Mouse (Mus musculus) kidney, postnatal 0 days (tissue): ENCODE results near the gene Lpp. TPM values are rescaled to one million over a fixed set of nuclear protein-coding genes. Genes with fewer than 3 reads are reported as not detected.
A peak's percentile ranks its signal among the peaks of the same experiment; 100 is the strongest.

Experiments used
- ATAC-seq: fragments of 200-750 bp; cut with Nextera tagmentation; replicated peaks from 2 replicates; pipeline ENCODE4 v1.8.0; 2017; ENCODE audit warnings: low read depth, moderate number of reproducible peaks, moderate TSS enrichment, moderate library complexity; ENCODE audit not compliant: low FRiP score
- DNase-seq: peaks from one replicate; pipeline ENCODE4 v3.0.0-alpha.2; 2016; ENCODE audit warnings: low spot score
- H3K27ac ChIP-seq: fragments of 300-500 bp; sonication (generic); 2 replicates; pipeline ENCODE4 v1.5.1; 2014; ENCODE audit warnings: mild to moderate bottlenecking
- H3K27me3 ChIP-seq: fragments of 300-500 bp; sonication (generic); 2 replicates; pipeline ENCODE4 v1.6.1; 2014; ENCODE audit warnings: low read length, mixed read lengths; ENCODE audit not compliant: insufficient read depth
- H3K36me3 ChIP-seq: fragments of 300-500 bp; sonication (generic); 2 replicates; pipeline ENCODE4 v1.6.1; 2014; ENCODE audit warnings: low read length, mixed read lengths; ENCODE audit not compliant: insufficient read depth
- H3K4me1 ChIP-seq: fragments of 300-500 bp; sonication (generic); replicated peaks from 2 replicates; pipeline ENCODE4 v1.6.1; 2014; ENCODE audit warnings: antibody characterized with exemption, low read length, mixed read lengths; ENCODE audit not compliant: insufficient read depth
- H3K4me2 ChIP-seq: fragments of 300-500 bp; sonication (generic); 2 replicates; pipeline ENCODE4 v1.6.1; 2014; ENCODE audit warnings: mild to moderate bottlenecking, low read length, moderate library complexity, mixed read lengths
- H3K4me3 ChIP-seq: fragments of 300-500 bp; sonication (generic); replicated peaks from 2 replicates; pipeline ENCODE4 v1.5.1; 2014; ENCODE audit warnings: low read depth, low read length
- H3K9ac ChIP-seq: fragments of 300-500 bp; sonication (generic); 2 replicates; pipeline ENCODE4 v1.6.1; 2014; ENCODE audit warnings: low read depth, low read length
- H3K9me3 ChIP-seq: fragments of 300-500 bp; sonication (generic); replicated peaks from 2 replicates; pipeline ENCODE4 v1.6.1; 2016; ENCODE audit warnings: low read length, inconsistent platforms, mixed read lengths
- CTCF ChIP-seq: IDR thresholded peaks from 2 replicates; pipeline ENCODE4 v1.5.1; 2016; ENCODE audit warnings: antibody characterized with exemption, low read depth, mild to moderate bottlenecking, moderate library complexity
- WGBS: fragments of 180-500 bp; shearing (Covaris S2); extraction: QIAGEN DNeasy Blood & Tissue Kit; methylation state at CpG from one replicate; pipeline ENCODE4 v1.1.7; 2014; 5-methylcytosine and 5-hydroxymethylcytosine counted together
- polyA plus RNA-seq: library from polyadenylated mRNA; unstranded; fragments of >200 nt; fragmentation: Nextera tagmentation; extraction: Ambion mirVana; gene quantifications from 2 replicates; pipeline ENCODE4 v1.2.1, GENCODE M21; 2015

The Lpp gene
- polyA plus RNA-seq, 1 experiment from 2014 or later = 32.9 TPM

- H3K27me3 ChIP-seq = no peaks in the 10 kb centered on the region
These were observed 236.2 kb downstream of the Lpp start for GRCm38 (mm10) chr16:24629218-24630172.

GRCm38 (mm10) chr16:24635381-24635919 is 242.1 kb downstream of the Lpp start:
- DNase-seq (no peak), ATAC-seq (no peak)
- H3K4me1 ChIP-seq = no peaks in the 10 kb centered on the region
- 94% methylated on average over 7 of the region's 7 CpGs for WGBS
- H3K27me3 ChIP-seq = no peaks in the 10 kb centered on the region
- H3K36me3 ChIP-seq = no peaks in the 10 kb centered on the region
- no peaks in the 10 kb centered on the region for H3K9me3 ChIP-seq
- no peak overlapping the region for H3K4me3 ChIP-seq
- H3K27ac ChIP-seq = no peak overlapping the region
- no peak overlapping the region for H3K9ac ChIP-seq
- H3K4me2 ChIP-seq = no peak overlapping the region
- no peak for TF ChIP-seq CTCF

More at GRCm38 (mm10) chr16:24629218-24630172, 236.2 kb downstream of the Lpp start:
- ATAC-seq (no peak), DNase-seq (no peak)
- TF ChIP-seq CTCF = no peak
- no peak overlapping the region for H3K9ac ChIP-seq
- H3K27ac ChIP-seq = no peak overlapping the region
- 75% methylated on average over 12 of the region's 12 CpGs for WGBS
- no peak overlapping the region for H3K4me2 ChIP-seq
- H3K4me3 ChIP-seq = no peak overlapping the region
- H3K4me1 ChIP-seq = 0 out of 2 replicates have a peak, but pooled peaks cover 4% of the 10 kb centered on the region
- H3K36me3 ChIP-seq = no peaks in the 10 kb centered on the region
- no peaks in the 10 kb centered on the region for H3K9me3 ChIP-seq

GRCm38 (mm10) chr16:24636894-24637293 is 243.6 kb downstream of the Lpp start:
- Histone ChIP-seq H3K27me3 (no peaks in the 10 kb centered on the region), H3K4me1 (no peaks in the 10 kb centered on the region), H3K36me3 (no peaks in the 10 kb centered on the region), H3K9me3 (no peaks in the 10 kb centered on the region), H3K9ac (no peak overlapping the region), H3K27ac (no peak overlapping the region), H3K4me3 (no peak overlapping the region), H3K4me2 (no peak overlapping the region)
- WGBS = 89% methylated on average over 2 of the region's 2 CpGs
- no peak for DNase-seq
- no peak for ATAC-seq
- no peak for TF ChIP-seq CTCF

GRCm38 (mm10) chr16:24641003-24641797 is 247.9 kb downstream of the Lpp start:
- no peaks in the 10 kb centered on the region for H3K9me3 ChIP-seq
- H3K36me3 ChIP-seq = no peaks in the 10 kb centered on the region
- ATAC-seq = no peak
- peaks cover 6% of the 10 kb centered on the region; the same call in 1 of the 2 replicates for H3K4me1 ChIP-seq
- WGBS = 85% methylated on average over 9 of the region's 9 CpGs
- no peak overlapping the region for H3K27ac ChIP-seq
- H3K9ac ChIP-seq = no peak overlapping the region
- TF ChIP-seq CTCF = no peak
- no peak for DNase-seq
- no peaks in the 10 kb centered on the region for H3K27me3 ChIP-seq
- no peak overlapping the region for H3K4me3 ChIP-seq
- no peak overlapping the region for H3K4me2 ChIP-seq

GRCm38 (mm10) chr16:24643024-24643635 is 249.8 kb downstream of the Lpp start:
- ATAC-seq (no peak), DNase-seq (peak; percentile 40)
- Histone ChIP-seq H3K4me2 (no peak overlapping the region), H3K4me3 (no peak overlapping the region), H3K36me3 (no peaks in the 10 kb centered on the region), H3K9ac (no peak overlapping the region), H3K4me1 (peaks cover 6% of the 10 kb centered on the region; the same call in 1 of the 2 replicates), H3K27me3 (no peaks in the 10 kb centered on the region), H3K9me3 (no peaks in the 10 kb centered on the region), H3K27ac (no peak overlapping the region)
- 56% methylated on average over 4 of the region's 4 CpGs for WGBS
- TF ChIP-seq CTCF = no peak
